Mouse (Mus musculus): Measurements from ENCODE around the gene Trappc3. TPM values are rescaled to one million over a fixed set of nuclear protein-coding genes. Genes with fewer than 3 reads are reported as not detected.
"Not testable (repeated sequence)": the region's sequence is repeated elsewhere in the genome, so short reads cannot be mapped to it uniquely, and the experiment has no call there.

Trappc3 gene
- 32.1 and 45.4 TPM in 2 replicates for polyA plus RNA-seq (2014; fragmentation: Nextera tagmentation; extraction: Ambion mirVana)

DNA sequence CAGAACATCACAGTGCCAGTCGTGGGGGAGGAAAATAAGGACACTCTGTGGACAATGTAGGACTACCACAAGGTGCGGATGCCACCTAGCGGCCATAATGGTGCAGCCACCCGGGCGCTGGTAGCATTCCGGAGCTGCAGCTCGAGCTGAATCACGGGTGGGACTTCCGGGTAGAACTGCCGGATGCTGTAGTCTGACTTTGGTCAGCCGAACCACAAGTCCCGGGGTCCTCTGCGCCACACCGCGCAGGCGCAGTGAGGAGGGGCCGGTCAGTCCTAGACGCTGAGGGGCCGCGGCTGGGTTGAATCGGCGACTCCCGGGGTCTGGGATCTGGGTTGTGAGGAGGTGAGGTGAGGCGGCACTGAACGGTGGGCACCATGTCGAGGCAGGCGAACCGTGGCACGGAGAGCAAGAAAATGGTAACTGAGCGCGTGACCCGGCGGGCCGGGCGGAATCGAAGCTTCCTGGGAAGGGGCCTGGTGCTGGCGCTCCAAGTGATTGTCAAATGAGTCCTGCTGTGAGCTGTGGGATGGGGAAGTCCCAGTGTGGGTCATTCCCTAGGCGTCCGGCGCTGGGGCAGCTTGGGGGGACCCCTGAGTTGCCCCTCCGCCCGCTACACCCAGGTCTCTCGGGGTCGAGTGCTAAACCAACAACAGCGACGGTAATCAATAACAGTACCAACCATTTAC, at the start of gene Trappc3:
Gene Trappc3, plus strand, starts transcription at position 207 of the 689 bp plus-strand sequence.
- H3K9me3 ChIP-seq (ENCODE audit: control insufficient read depth, low read length) = no peaks in the 10 kb centered on the region
- H3K4me1 ChIP-seq (ENCODE audit: control insufficient read depth, insufficient read depth, low read length) = peaks cover 39% of the 10 kb centered on the region
- peak within 1 kb of the TSS; percentile 65 for H3K4me3 ChIP-seq (ENCODE audit: low read depth, low read length)
- no peaks in the 10 kb centered on the region for H3K27me3 ChIP-seq (ENCODE audit: control insufficient read depth, insufficient read depth, low read length)
- peak within 1 kb of the TSS; percentile 72 for H3K4me2 ChIP-seq (ENCODE audit: low read depth)
- WGBS = under 1% methylated on average over 46 of the region's 46 CpGs
- DNase-seq (ENCODE audit: low spot score) (peak; percentile 98), ATAC-seq (ENCODE audit: insufficient read depth, low FRiP score, low TSS enrichment) (peak; percentile 91)
- no peaks in the 10 kb centered on the region; the same call in 1 of the 2 replicates for H3K36me3 ChIP-seq (ENCODE audit: control insufficient read depth, insufficient read depth, low read length)
- peak within 1 kb of the TSS; percentile 79 for H3K27ac ChIP-seq (ENCODE audit: low read depth, low read length)
- H3K9ac ChIP-seq (ENCODE audit: low read length) = peak within 1 kb of the TSS; percentile 67

- no peaks in the 10 kb centered on the region for H3K36me3 ChIP-seq (ENCODE audit: control insufficient read depth, insufficient read depth, low read length)
- H3K27ac ChIP-seq (ENCODE audit: low read depth, low read length) = no peak overlapping the region
- H3K4me1 ChIP-seq (ENCODE audit: control insufficient read depth, insufficient read depth, low read length) = no peaks in the 10 kb centered on the region
- DNase-seq (ENCODE audit: low spot score) = no peak
- no peak for ATAC-seq (ENCODE audit: insufficient read depth, low FRiP score, low TSS enrichment)
- H3K9me3 ChIP-seq (ENCODE audit: control insufficient read depth, low read length) = no peaks in the 10 kb centered on the region
- H3K27me3 ChIP-seq (ENCODE audit: control insufficient read depth, insufficient read depth, low read length) = no peaks in the 10 kb centered on the region
- WGBS = 87% methylated on average over 6 of the region's 6 CpGs
- no peak overlapping the region for H3K9ac ChIP-seq (ENCODE audit: low read length)
- H3K4me3 ChIP-seq (ENCODE audit: low read depth, low read length) = no peak overlapping the region
- no peak overlapping the region for H3K4me2 ChIP-seq (ENCODE audit: low read depth)
Measured at GRCm38 (mm10) chr4:126217771-126218170, 44.4 kb upstream of the Trappc3 start.

- H3K27ac ChIP-seq (ENCODE audit: low read depth, low read length); H3K4me1 ChIP-seq (ENCODE audit: control insufficient read depth, insufficient read depth, low read length); H3K4me3 ChIP-seq (ENCODE audit: low read depth, low read length); H3K4me2 ChIP-seq (ENCODE audit: low read depth); DNase-seq (ENCODE audit: low spot score); H3K27me3 ChIP-seq (ENCODE audit: control insufficient read depth, insufficient read depth, low read length); H3K9me3 ChIP-seq (ENCODE audit: control insufficient read depth, low read length); H3K36me3 ChIP-seq (ENCODE audit: control insufficient read depth, insufficient read depth, low read length); H3K9ac ChIP-seq (ENCODE audit: low read length); ATAC-seq (ENCODE audit: insufficient read depth, low FRiP score, low TSS enrichment): not testable (repeated sequence)
- WGBS = 63% methylated on average over 3 of the region's 3 CpGs
Measured at GRCm38 (mm10) chr4:126219540-126219939, 42.6 kb upstream of the Trappc3 start.

- Histone ChIP-seq H3K36me3 (ENCODE audit: control insufficient read depth, insufficient read depth, low read length) (no peaks in the 10 kb centered on the region), H3K27ac (ENCODE audit: low read depth, low read length) (no peak overlapping the region), H3K4me3 (ENCODE audit: low read depth, low read length) (no peak overlapping the region), H3K27me3 (ENCODE audit: control insufficient read depth, insufficient read depth, low read length) (no peaks in the 10 kb centered on the region), H3K4me2 (ENCODE audit: low read depth) (no peak overlapping the region), H3K4me1 (ENCODE audit: control insufficient read depth, insufficient read depth, low read length) (no peaks in the 10 kb centered on the region), H3K9ac (ENCODE audit: low read length) (no peak overlapping the region), H3K9me3 (ENCODE audit: control insufficient read depth, low read length) (no peaks in the 10 kb centered on the region)
- DNase-seq (ENCODE audit: low spot score) (no peak), ATAC-seq (ENCODE audit: insufficient read depth, low FRiP score, low TSS enrichment) (no peak)
- 92% methylated on average over 10 of the region's 10 CpGs for WGBS
Measured at GRCm38 (mm10) chr4:126220045-126220444, 42.1 kb upstream of the Trappc3 start.

DNA sequence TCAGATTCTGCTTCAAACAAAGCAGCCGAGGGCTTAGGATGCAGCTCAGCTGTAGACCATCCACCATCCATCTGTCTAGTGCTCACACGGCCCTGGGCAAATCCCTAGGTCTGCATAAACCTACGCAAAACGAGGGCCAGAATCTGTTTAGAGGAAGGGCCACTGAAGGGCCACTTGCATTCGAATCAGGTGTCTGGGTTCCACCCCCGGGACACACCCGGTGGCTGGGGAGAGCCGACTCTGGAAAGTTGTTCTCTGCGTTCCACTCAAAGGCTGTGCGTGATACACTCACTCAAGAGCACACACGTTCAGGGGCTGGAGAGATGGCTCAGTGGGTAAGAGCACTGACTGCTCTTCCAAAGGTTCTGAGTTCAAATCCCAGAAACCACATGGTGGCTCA, 39.5 kb upstream of the Trappc3 start:
- Histone ChIP-seq H3K27me3 (ENCODE audit: control insufficient read depth, insufficient read depth, low read length) (no peaks in the 10 kb centered on the region), H3K9me3 (ENCODE audit: control insufficient read depth, low read length) (no peaks in the 10 kb centered on the region), H3K4me2 (ENCODE audit: low read depth) (no peak overlapping the region), H3K4me3 (ENCODE audit: low read depth, low read length) (no peak overlapping the region), H3K9ac (ENCODE audit: low read length) (no peak overlapping the region), H3K4me1 (ENCODE audit: control insufficient read depth, insufficient read depth, low read length) (no peaks in the 10 kb centered on the region), H3K36me3 (ENCODE audit: control insufficient read depth, insufficient read depth, low read length) (no peaks in the 10 kb centered on the region), H3K27ac (ENCODE audit: low read depth, low read length) (no peak overlapping the region)
- 86% methylated on average over 11 of the region's 11 CpGs for WGBS
- ATAC-seq (ENCODE audit: insufficient read depth, low FRiP score, low TSS enrichment) (no peak), DNase-seq (ENCODE audit: low spot score) (no peak)

DNA sequence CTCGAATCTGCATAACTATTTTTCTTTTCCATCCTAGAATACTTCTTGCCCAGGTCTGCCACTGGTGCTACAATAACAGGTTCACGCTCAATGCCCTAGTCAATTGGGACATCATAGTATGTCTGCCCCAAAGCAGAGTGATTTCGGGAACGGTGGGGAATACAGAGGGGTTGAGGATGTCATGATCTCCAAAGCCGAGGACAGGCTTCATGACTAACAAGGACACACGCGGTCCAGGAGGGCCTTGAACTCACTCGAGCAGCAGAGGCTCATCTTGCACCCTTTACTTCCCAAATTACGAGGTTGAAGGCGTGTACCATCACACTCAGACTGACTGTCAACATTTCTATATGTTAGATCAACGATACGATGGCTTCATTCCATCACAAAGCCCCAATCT, 35.5 kb upstream of the Trappc3 start:
- H3K4me3 ChIP-seq (ENCODE audit: low read depth, low read length) = no peak overlapping the region
- no peak overlapping the region for H3K4me2 ChIP-seq (ENCODE audit: low read depth)
- 0 out of 2 replicates have a peak, but pooled peaks have one; percentile 5 for ATAC-seq (ENCODE audit: insufficient read depth, low FRiP score, low TSS enrichment)
- no peak for DNase-seq (ENCODE audit: low spot score)
- no peaks in the 10 kb centered on the region for H3K9me3 ChIP-seq (ENCODE audit: control insufficient read depth, low read length)
- H3K27me3 ChIP-seq (ENCODE audit: control insufficient read depth, insufficient read depth, low read length) = no peaks in the 10 kb centered on the region
- H3K4me1 ChIP-seq (ENCODE audit: control insufficient read depth, insufficient read depth, low read length) = 0 out of 2 replicates have a peak, but pooled peaks cover 2% of the 10 kb centered on the region
- H3K27ac ChIP-seq (ENCODE audit: low read depth, low read length) = no peak overlapping the region
- WGBS = 56% methylated on average over 12 of the region's 12 CpGs
- H3K36me3 ChIP-seq (ENCODE audit: control insufficient read depth, insufficient read depth, low read length) = no peaks in the 10 kb centered on the region
- H3K9ac ChIP-seq (ENCODE audit: low read length) = no peak overlapping the region

DNA sequence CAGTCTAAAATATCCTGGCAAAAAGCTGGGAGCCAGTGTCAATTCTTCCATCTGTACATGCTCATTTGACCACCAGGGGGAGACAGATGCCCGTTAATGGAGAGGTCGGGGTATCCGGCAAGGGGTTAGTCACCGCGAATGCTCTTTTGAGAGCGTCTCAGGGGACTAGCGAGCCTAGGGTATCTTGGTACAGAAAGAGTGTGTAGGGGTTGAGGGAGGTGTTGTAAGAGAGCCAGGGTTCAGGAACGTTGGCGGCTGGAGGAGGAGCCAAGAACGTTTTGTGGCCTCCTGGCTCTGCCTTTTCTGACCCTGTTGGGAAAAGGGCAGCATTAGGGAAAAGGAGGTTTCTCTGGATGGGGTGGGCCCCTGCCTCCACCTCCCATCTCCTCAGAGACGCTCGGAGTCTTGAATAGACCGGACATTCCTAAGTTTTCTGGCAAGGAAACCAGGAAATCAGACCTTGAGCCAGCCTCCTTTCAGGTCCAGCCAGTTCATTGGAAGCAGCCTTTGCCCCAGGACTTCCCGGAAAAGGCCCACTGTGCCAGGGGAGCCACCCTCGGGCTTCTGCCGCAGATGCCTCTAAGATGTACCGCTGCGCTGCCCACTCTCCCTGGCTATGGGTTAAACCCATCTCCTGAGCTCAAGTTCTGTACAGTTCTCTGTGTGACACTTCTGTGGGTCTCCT, 34.9 kb upstream of the Trappc3 start:
- 6% methylated on average over 18 of the region's 18 CpGs for WGBS
- ATAC-seq (ENCODE audit: insufficient read depth, low FRiP score, low TSS enrichment) (peak; percentile 76), DNase-seq (ENCODE audit: low spot score) (peak; percentile 87)
- Histone ChIP-seq H3K4me1 (ENCODE audit: control insufficient read depth, insufficient read depth, low read length) (0 out of 2 replicates have a peak, but pooled peaks cover 2% of the 10 kb centered on the region), H3K9ac (ENCODE audit: low read length) (peak overlapping the region; percentile 28), H3K4me2 (ENCODE audit: low read depth) (peak overlapping the region; percentile 37), H3K27me3 (ENCODE audit: control insufficient read depth, insufficient read depth, low read length) (no peaks in the 10 kb centered on the region), H3K27ac (ENCODE audit: low read depth, low read length) (no peak overlapping the region), H3K36me3 (ENCODE audit: control insufficient read depth, insufficient read depth, low read length) (peaks cover 3% of the 10 kb centered on the region), H3K4me3 (ENCODE audit: low read depth, low read length) (no peak overlapping the region), H3K9me3 (ENCODE audit: control insufficient read depth, low read length) (no peaks in the 10 kb centered on the region)

GRCm38 (mm10) chr4:126228144-126228543, 34.0 kb upstream of the Trappc3 start:
- Histone ChIP-seq H3K9ac (ENCODE audit: low read length) (no peak overlapping the region), H3K4me1 (ENCODE audit: control insufficient read depth, insufficient read depth, low read length) (0 out of 2 replicates have a peak, but pooled peaks cover 2% of the 10 kb centered on the region), H3K27ac (ENCODE audit: low read depth, low read length) (no peak overlapping the region), H3K27me3 (ENCODE audit: control insufficient read depth, insufficient read depth, low read length) (no peaks in the 10 kb centered on the region), H3K36me3 (ENCODE audit: control insufficient read depth, insufficient read depth, low read length) (peaks cover 12% of the 10 kb centered on the region), H3K4me2 (ENCODE audit: low read depth) (no peak overlapping the region), H3K9me3 (ENCODE audit: control insufficient read depth, low read length) (no peaks in the 10 kb centered on the region), H3K4me3 (ENCODE audit: low read depth, low read length) (no peak overlapping the region)
- ATAC-seq (ENCODE audit: insufficient read depth, low FRiP score, low TSS enrichment) (no peak), DNase-seq (ENCODE audit: low spot score) (no peak)
- WGBS = 22% methylated on average over 5 of the region's 5 CpGs
